Mouse (Mus musculus) gastrocnemius, postnatal 25 days (tissue): ENCODE measurements at regions not wholly inside any gene's neighbourhood (a gene's known extent, or its start where the extent isn't known, plus 50 kb on each side); places are given as distances from the start of the nearest gene placed in this dataset.

Source experiments
- DNase-seq: peaks from one replicate; pipeline ENCODE4 v3.0.0; 2022

GRCm38 (mm10) chr4:55203731-55204710 is 145.8 kb upstream of the Rad23b start:
- no peak for DNase-seq

DNA sequence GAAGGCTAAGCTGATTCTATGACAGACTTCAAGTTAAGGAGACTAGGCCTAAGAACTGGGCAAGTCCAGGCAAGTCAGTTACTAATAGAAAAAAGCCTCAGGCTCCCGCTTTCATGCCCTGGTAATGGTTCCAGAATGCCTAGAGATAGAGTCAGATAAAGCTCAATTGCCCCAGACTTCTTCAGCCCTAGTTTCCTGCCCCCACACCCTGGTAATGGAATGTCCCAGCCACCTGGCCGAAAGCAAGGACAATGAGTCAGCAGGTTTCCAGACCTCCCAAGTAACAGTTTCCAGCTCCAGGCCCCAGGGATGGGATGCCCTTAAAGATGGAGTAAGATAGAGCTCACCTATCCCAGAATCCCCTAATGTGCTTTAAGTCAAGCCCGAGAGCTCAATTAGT is 143.6 kb upstream of the Rad23b start:
- DNase-seq: no peak

GRCm38 (mm10) chr4:55207749-55208385 is 142.0 kb upstream of the Rad23b start:
- no peak for DNase-seq

DNA sequence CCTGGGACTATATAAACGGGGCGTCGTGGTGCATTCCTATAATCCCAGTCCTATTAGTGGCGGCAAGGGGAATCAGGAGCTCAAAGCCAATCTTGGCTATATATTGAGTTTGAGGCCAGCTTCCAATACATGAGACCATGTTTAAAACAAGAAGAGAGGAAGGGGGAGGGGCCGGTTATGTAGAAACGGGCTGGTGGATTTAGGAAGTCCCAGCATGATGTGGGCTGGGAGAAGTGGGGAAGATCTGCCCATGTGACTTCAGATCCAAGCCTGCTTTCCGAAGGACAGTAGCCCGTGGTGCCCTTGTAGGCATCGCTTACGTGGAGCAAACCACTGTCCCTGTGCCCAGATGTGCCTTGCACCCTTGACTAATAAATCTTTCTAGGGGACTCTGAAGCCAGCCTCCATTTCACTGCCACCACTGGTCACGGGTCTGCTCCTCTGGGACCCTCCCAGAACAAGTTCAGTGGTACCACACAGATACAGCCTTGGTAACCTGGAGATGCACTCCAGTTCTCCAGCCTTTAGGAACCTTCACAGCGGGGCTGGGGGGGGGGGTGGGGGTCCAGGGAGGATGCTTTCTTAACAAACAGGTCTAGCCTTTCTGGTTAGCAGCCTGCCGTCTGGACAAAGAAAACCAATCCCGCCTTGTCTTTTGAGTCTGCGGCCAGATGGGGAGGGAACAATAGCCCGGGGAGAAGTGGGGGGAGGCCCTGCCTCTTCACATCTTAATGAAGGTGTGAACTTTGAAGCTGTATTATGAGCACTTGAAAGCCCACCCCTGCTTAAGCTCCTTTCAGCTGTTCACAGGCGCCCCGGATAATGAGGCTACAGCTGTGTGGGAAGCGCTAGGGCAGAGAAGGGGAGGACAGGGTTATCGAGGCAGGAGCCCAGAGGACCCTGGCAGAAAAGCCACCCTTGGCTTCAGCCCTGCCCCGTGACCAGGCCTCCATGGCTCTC is 141.2 kb upstream of the Rad23b start:
- no peak for DNase-seq

DNA sequence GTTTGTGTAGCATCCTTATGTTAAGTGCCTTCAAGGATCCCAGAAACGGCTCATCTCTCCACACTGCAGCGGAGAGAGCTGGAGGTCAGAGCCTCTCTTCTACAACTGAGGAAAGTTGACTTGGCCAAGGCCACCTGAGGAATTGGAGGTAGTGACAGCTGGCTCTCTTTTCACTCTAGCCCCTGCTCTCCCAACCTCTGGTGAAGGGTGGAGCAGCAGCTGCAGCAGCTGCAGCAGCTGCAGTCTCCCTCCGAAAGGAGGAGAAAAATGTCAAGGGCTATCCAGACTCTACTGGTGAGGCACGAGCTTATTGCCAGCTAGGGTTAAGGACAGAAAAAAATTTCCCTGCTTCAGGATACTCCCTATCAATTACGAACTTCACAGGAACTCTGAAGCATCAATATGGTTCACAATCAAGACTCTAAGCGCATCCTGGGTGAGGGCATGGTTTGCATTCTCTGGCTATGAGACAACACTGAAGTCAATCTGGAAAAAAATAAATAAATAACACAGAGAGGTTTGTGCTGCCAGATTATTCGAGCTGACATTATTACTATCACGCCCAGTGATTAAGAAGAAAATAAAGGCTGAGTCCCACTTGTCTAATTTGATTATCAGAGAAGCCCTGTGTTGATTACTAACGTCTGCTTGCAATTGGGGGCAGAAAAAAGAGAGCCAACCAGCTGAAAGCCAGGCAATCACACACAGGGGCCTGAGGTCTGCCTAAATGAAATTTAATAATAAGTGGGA is 134.2 kb upstream of the Rad23b start:
- no peak for DNase-seq

- DNase-seq: no peak
Observed at GRCm38 (mm10) chr4:55216175-55216545, 133.7 kb upstream of the Rad23b start.

- DNase-seq: no peak
Observed at GRCm38 (mm10) chr4:55225766-55226165, 124.1 kb upstream of the Rad23b start.

DNA sequence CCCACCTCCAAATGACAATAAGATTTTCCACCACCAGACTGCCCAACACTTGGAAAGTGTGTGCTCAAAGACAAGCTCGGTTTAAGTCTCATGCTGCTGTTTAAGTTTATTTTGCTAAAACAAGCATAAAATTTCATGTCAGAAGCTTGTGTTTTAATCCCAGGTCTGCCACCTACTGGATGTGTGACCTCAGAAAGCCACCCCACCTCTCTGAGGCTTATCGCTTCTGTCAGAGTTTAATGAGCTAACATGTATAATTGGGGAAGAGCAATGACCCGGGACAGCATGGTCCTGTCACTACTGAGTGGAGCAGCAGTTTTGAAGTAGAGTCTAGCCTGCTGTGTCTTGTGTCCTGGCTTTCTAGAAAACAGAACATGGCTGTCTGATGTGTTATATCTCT is 122.4 kb upstream of the Rad23b start:
- no peak for DNase-seq

GRCm38 (mm10) chr4:55231522-55231921 is 118.3 kb upstream of the Rad23b start:
- DNase-seq: no peak

DNA sequence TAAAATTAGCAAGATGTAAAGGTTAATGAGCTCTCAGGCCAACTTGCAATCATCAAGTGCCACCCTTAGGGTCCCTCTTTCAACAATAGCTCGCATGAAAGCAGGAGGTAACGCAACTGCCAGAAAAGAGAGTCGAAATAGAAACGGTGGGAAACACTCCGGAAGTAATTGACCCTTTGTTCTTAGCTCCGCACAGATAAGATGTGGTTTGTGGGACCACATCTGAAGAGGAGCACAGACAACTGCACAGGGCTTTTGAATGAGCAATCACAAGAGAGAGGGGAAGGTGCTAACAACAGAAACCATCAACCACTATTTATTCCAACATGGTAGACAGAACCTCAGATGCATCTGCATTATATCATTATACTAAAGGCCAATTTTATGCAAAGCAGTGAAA is 112.0 kb upstream of the Rad23b start:
- DNase-seq: no peak

- peak; percentile 39 for DNase-seq
Observed at GRCm38 (mm10) chr4:55240450-55240849, 109.4 kb upstream of the Rad23b start.

DNA sequence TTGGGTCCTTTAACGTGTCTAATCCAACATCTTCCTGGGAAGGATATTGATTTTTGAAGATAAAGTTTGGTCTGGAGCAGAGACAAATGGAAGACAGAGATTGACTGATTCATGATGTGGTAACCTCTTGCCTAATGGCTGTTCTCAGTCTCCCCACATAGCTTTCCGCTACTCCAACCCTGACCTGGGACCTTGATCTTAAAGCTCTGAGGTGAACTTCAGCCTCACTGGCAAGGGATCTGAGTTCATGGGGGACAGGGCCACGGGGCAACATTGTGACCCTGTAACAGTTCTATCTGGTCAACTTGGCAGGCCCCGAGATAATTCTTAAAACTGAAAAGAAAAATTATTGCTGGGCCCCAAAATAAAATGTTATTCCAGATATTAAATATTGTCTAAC is 107.5 kb upstream of the Rad23b start:
- no peak for DNase-seq

DNA sequence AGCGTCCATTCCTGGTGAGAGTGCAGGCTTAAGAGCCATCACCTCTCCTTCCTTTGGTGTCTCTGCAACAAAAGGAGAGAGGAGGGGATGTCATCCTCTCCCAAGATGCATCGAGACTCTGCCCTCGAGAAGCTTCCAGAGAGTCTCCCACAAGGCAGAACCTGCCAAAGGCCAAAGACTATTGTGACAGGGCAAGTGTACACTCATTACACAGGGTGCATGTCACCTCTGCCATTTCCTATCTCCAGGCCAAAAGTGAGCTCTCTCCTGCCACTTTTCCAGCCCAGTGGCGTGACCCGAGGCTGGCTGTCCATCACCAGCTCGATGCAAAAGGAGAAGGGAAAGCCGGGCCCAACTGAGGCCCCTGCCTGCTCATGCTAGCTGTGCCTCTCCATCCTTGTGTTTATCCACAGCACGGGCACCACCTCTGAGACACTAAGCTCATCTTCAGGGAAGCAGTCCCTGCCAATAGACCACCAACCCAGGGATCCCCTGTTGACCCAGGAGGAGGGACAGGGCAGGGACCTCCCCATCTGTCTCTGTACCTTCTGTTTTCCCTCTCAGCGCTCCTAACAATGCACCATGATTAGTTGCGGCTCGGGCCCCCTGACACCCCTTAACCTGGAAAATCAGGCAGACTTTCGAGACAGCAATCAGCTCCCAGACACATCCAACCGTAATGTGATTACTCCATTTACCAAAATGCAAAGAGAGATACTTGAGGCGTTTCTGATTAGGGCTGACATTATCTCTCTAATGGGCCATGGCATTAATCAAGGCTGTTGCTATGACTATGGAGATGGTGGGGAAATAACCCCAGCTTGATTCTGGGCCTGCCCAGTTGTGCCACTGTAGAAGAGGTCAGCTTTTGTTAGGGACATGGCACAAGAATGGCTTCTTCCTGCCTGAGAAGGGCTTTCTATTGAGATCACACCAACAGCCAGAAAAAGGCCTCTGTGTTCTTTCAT is 106.5 kb upstream of the Rad23b start:
- DNase-seq: no peak

DNA sequence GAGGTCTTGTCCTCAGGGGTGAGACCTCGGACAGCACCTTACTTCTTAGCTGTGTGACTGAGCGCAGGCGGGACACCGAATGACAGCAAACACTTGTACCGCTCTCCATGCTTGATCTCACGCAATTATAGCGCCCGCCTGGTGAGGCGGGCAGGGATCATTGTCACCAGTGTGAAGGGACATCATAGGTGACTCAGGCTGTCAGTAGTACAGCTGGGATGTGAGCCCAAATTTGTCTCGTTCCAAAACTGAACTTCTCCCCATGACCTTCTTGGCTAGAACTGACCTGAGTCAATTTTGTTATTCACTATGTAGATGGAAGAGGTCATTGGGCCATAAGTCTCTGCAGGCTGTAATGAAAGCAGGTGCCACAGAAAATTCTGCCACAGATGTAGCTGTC is 104.1 kb upstream of the Rad23b start:
- DNase-seq: no peak

DNA sequence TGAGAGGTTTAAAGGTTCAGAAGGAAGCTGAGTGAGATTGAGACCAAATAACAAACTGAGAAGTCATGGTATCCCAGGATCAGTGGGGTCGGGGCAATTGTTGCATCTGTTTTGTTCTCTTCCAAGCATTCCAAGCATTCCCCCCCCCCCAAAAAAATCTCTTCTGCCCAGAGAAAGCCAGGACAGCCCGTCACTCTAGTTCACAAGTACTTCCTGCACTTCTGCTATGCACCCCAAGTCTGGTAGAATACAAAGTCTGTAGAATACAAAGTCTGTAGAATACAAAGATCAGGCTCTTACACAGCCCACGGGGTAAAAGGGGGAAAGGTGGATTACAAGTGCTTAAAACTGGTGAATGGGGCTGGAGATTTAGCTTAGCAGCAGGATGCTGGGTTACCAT is 99.5 kb upstream of the Rad23b start:
- DNase-seq: no peak

- no peak for DNase-seq
Observed at GRCm38 (mm10) chr4:55251546-55251945, 98.3 kb upstream of the Rad23b start.

DNA sequence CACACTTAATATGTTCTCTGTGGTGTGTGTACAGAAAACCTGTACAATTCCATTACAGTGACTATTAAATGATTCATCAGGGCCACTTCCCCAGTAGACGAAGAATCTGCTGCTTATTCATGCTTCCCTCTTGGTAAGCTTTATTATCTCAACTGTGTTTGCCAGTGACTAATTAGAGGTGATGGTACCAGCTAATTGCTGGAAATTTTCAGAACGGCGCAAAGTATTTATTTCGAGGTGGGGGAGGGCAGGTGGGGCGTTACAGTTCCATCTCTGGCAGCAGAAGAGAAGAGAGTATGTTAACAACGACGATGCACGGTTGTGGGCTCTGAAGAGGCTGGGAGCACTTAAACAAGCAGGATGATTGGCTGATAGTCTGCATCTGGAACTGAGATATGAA is 96.1 kb upstream of the Rad23b start:
- no peak for DNase-seq

DNA sequence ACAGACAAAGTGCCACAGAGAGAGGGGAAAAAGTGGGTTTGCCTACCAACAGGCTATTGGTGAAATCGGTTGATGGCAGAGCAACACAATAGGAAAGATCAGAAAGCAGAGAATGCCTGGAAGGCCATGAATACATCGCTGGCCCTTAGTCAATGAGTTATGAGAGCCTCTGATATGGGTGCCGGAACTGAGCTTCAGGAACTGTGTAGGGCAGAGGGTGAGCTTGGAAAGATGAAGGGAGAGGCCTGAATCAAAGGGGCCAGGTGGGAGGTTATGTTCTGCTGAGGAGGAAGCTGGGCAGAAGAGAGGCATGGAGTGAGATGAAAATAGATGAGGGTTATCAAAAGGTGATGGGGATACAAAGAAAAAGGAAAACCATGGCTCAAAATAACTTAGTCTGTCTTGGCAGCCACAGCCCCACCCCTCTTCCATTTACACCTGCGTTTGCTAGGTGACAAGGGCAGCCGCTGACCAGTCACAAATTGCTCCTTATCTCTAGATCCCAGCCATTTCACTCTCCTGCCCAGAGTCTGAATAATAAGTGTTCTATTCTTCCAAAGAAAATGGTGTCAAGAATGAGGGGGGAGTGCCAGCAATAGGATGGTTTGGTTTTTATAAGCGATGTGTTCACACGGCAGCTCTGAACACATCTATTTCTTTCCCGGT is 77.7 kb upstream of the Rad23b start:
- no peak for DNase-seq

DNA sequence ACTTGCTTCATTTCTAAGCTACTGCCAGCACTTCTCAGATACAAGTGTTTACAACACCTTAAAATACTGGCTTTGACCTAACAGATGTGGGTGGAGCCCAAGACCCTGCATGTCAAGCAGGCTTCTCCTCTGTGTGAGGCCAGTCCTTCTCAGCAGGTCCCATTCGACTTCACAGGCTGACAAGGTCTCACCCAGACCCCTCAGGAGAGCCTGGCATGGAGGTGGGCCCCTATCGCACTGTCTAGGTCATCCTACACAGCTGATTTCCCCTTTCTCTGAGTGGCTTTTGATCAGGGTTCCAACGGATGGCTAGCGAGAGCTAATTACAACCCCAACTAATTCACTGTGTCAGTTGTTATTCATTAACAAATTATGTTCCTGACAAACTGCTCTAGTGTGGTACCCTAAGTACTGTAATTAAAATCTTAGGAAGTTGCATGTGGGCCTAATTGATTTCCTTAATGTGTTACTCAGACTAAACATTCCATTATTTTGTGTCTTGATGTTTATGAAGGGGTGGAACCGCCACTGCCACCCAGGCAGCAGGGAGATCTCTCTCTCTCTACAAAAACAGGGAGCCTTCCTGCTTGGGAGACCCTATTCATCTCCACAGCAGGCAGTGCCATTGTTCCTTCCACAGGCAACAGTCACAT is 73.4 kb upstream of the Rad23b start:
- no peak for DNase-seq
